Mouse (Mus musculus): ENCODE data around the gene Ankrd13a.
A peak's percentile ranks its signal among the peaks of the same experiment; 100 is the strongest.

Ankrd13a gene

DNA sequence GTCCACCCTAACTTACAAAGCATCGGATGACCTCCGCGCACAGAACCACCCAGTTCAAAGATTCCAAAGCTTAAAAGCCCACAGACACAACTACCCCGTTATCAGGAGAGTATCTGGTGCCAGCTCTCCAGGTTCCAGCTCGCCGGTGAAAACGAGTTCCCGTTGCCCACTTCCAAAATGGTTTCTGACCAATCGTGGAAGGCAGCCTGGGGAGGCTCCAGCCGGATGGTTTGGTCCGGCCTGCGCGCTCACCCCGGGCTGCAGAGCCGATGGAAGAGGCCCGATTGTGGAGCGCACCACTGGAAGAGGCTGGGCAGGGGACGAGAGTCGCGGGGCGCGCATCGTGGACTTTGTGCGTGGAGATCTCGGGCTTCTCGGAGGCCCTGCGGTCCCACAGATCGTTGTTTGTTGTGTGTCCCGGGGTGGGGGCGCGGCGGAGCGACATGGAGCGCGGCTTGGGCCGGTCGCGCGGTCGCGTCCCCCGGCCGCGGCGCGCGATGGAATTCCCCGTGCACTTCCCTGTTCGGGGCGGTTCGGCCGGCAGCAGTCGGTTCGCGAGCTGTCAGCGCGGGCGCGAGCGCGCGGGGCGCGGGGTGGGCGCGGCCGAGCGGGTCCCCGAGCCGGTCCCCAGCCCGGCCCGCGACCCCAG, at the start of gene Ankrd13a:
Gene Ankrd13a (plus strand): TSS at position 275 of the 649 bp plus-strand sequence.
- DNase-seq (ENCODE audit: low read depth, low spot score) = peak; percentile 88

DNA sequence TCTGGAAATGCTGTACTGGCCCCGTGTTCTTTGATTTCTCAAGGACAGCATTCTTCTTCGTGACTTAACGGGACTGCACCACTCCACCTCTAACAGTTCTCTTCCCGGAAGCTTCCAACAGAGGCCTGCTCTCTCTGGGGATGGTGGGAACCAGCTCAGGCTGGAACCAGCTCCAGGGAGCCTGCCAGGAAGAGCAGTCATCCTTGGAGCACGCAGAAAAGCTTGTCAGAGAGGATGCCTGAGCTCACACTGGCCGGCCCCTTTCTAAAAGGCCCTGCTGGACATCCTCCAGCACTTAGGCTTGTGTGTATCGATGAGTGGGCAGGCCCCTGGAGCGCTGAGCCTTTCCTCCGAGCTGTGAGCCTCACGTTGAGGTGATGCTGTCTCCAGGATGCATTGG, 46.3 kb upstream of the Ankrd13a start:
- DNase-seq (ENCODE audit: low read depth, low spot score) = no peak

- DNase-seq (ENCODE audit: low read depth, low spot score) = no peak
Measured at GRCm38 (mm10) chr5:114730129-114730528, 44.3 kb upstream of the Ankrd13a start.

DNA sequence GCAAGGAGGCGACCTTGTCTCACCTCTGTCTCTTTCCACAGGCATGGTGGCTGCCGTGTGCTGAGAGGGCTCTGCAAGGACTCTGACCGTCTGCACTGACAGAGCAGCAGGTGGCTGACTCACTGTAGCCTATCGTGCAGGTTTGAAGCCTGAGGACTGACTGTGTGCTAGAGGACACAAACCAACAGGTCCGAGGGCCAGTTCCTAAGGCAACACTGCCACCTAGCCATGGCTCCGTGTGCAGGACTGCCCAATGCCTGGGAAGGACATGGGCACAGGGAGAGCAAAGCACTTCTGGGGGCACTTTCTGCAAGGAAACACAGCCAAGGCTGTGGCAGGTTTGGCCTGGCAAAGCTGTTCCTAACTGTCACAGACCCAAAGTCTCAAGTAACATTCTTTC, 43.0 kb upstream of the Ankrd13a start:
- no peak for DNase-seq (ENCODE audit: low read depth, low spot score)

GRCm38 (mm10) chr5:114731969-114732368, 42.5 kb upstream of the Ankrd13a start:
- DNase-seq (ENCODE audit: low read depth, low spot score) = no peak

- no peak for DNase-seq (ENCODE audit: low read depth, low spot score)
Measured at GRCm38 (mm10) chr5:114733606-114734005, 40.9 kb upstream of the Ankrd13a start.

DNA sequence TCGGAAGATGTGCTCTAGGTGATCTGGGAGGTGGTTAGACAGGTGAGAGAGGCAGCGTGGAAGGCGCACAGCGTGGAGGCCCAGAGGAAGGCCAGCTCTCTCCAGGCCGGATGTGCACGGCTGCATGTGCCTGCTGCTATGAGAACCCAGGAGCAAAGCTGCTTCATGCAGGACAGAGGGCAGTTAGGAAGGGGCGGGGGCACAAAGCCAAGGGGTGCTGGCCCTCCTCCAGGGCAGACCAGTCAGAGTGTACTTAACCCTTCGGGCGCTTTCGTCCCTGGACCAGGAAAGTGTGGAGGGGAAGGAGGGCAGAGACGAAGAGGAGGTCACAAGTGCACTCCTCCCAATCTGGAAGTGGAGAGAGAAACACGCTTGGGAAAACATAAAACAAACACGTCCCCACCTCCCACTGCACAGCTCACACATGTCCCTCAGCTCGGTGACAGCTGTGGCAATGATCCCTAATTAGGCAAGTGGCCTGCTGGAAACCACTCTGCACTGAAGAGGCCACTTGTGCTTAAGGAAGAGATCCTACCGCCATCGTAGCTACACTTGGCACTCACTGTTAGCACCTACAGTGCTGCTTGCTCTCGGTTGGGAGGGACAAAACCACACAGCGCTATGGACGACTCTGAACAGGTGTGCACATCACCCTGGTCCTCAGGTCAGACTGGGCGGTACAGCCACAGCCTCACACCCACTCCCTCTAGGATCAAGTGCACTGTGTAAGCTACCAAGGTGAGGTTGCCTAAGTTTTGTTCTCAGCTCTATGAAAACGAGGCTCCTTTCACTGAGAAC, 37.2 kb upstream of the Ankrd13a start:
- no peak for DNase-seq (ENCODE audit: low read depth, low spot score)

GRCm38 (mm10) chr5:114738707-114739241, 35.7 kb upstream of the Ankrd13a start:
- no peak for DNase-seq (ENCODE audit: low read depth, low spot score)

- DNase-seq (ENCODE audit: low read depth, low spot score) = no peak
Measured at GRCm38 (mm10) chr5:114740595-114740994, 33.9 kb upstream of the Ankrd13a start.

GRCm38 (mm10) chr5:114742572-114742971, 31.9 kb upstream of the Ankrd13a start:
- no peak for DNase-seq (ENCODE audit: low read depth, low spot score)

- DNase-seq (ENCODE audit: low read depth, low spot score) = no peak
Measured at GRCm38 (mm10) chr5:114742998-114743696, 31.3 kb upstream of the Ankrd13a start.

DNA sequence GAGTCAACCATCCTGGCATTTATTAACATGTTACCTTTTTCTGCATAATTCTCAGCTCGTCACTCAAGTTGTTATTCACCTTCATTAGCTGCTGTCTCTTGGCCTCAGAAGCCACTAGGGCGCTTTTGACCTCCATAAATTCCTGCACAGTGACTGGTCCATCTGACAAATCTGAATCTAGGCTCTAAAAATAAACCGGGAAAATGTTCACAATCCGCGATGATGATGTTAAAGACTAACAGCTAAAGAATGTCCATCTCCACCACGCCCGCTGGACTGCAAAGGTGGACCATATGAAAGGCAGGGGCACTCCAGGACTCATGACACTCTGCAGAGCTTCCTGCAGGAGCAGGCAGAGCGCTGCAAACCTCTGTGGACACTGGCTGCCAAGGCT, 30.8 kb upstream of the Ankrd13a start:
- no peak for DNase-seq (ENCODE audit: low read depth, low spot score)

DNA sequence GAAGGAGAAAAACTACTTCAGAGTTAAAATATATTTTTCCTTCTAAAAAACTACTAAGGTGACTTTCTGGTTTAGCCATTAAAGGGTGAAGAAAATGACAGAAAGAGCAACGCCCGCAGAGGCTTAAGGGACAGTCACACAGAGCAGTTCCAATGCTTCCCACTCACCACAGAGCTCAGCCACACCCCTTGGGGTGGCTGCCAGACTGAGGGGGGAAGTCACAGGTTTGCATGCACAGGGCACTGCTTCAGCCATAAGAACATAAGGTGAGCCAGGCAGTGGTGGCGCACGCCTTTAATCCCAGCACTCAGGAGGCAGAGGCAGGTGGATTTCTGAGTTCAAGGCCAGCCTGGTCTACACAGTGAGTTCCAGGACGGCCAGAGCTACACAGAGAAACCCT, 28.9 kb upstream of the Ankrd13a start:
- DNase-seq (ENCODE audit: low read depth, low spot score) = no peak

DNA sequence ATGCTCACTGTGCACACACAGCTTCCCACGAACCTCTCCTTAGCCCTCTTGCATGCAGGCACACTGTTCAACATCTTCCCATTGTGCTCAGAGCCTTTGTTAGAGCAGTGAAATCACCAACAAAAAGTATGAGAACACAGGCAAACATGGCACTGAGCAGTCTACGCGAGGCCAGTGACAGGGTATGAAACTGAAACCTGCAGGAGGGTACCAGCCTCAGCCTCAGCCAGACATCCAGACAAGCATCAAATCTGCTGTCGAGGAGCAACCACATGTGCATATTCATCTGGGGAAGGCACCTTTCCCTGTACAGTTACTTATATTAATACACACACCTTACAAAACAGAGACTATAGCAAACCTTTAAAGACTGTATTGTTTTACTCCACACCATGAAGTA, 27.6 kb upstream of the Ankrd13a start:
- no peak for DNase-seq (ENCODE audit: low read depth, low spot score)

- DNase-seq (ENCODE audit: low read depth, low spot score) = no peak
Measured at GRCm38 (mm10) chr5:114747521-114747920, 27.0 kb upstream of the Ankrd13a start.

DNA sequence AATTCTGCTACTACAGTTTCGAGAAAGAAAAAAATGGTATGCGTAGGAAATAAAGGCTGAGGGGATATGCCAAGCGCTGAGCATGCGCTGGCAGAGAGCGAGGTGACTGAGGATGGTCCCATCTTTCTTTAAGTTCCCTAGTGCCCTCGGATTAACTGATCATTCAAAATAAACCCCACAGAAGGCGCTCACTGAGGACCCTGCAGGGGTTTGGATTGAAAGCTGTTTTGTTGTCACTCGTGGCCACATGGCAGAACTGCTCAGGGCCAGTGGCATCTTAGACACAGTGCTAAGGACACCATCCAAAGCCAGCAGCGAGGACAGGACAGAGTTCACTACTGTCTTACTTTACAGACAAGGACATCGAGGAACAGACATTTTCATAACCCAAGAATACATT, 24.2 kb upstream of the Ankrd13a start:
- no peak for DNase-seq (ENCODE audit: low read depth, low spot score)

GRCm38 (mm10) chr5:114752397-114752796, 22.1 kb upstream of the Ankrd13a start:
- DNase-seq (ENCODE audit: low read depth, low spot score) = no peak

GRCm38 (mm10) chr5:114753384-114753783, 21.1 kb upstream of the Ankrd13a start:
- no peak for DNase-seq (ENCODE audit: low read depth, low spot score)

- DNase-seq (ENCODE audit: low read depth, low spot score) = no peak
Measured at GRCm38 (mm10) chr5:114759536-114760090, 14.9 kb upstream of the Ankrd13a start.

GRCm38 (mm10) chr5:114761980-114762379, 12.5 kb upstream of the Ankrd13a start:
- DNase-seq (ENCODE audit: low read depth, low spot score) = no peak

- DNase-seq (ENCODE audit: low read depth, low spot score) = no peak
Measured at GRCm38 (mm10) chr5:114764812-114765735, 9.4 kb upstream of the Ankrd13a start.
